In the genomic region with DNA sequence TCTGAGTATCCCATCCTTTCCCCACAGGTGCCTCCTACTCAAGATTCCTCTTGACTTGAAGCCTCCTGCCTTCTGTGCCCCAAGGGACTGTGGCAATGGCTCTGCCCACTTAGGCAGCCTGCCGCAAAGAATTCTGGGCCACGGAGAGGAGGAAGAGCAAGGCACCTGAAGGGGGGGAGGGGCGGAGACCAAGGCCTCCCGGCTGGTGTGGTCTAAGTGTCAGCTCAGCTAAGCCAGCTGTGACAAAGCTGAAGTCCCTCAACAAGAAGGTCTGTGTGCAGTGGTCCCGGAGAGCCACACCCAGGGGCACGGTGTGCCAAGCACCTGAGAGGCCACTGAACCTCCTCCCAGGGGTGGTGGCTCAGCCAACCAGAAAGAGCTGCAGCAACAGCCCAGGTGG, we compare ENCODE assay signal across 11 mouse cellular contexts. TPM values are rescaled to one million over a fixed set of nuclear protein-coding genes. Genes with fewer than 3 reads are reported as not detected.
DNase-seq lines count a peak whose midpoint lies in the region; ATAC-seq and TF ChIP-seq lines count a peak whose summit lies in the region.
"Had no signal": no experiment of that assay in that cellular context is flagged by ENCODE, and none has a peak within 500 bp of the region (broad histone marks: within the 10 kb centered on the region; RNA-seq: fewer than 3 reads in every experiment).

No protein-coding gene starts in this region.

- TF ChIP-seq EP300 in lung, postnatal 0 days (IDR thresholded peaks at IDR 0.05), result no peak

- no peaks in the 10 kb centered on the region for H3K27me3 ChIP-seq in lung, postnatal 0 days (replicated peaks; ENCODE audit: insufficient read depth, low read length)
- H3K27me3 ChIP-seq in stomach, embryonic 15.5 days (replicated peaks), result no peaks in the 10 kb centered on the region
- H3K27me3 ChIP-seq: Patski had no signal

- no peaks in the 10 kb centered on the region for H3K9me3 ChIP-seq in lung, postnatal 0 days (ENCODE audit: low read length)
- no peaks in the 10 kb centered on the region for H3K9me3 ChIP-seq in stomach, embryonic 15.5 days
- H3K9me3 ChIP-seq: midbrain, embryonic 12.5 days had no signal

- H3K4me1 ChIP-seq in lung, postnatal 0 days (ENCODE audit: insufficient read depth, low read depth, low read length), result peaks cover 5% of the 10 kb centered on the region
- H3K4me1 ChIP-seq in stomach, embryonic 15.5 days, result peaks cover 26% of the 10 kb centered on the region

- H3K4me2 ChIP-seq in lung, postnatal 0 days (replicated peaks; ENCODE audit: low read depth, low read length), result no peak overlapping the region
- no peak overlapping the region for H3K4me2 ChIP-seq in stomach, embryonic 15.5 days
- H3K4me2 ChIP-seq: hindbrain, embryonic 14.5 days; liver, embryonic 11.5 days; midbrain, embryonic 12.5 days had no signal

- H3K4me3 ChIP-seq in lung, postnatal 0 days (ENCODE audit: low read depth, low read length), result no peak overlapping the region
- no peak overlapping the region for H3K4me3 ChIP-seq in stomach, embryonic 15.5 days (replicated peaks)
- H3K4me3 ChIP-seq: midbrain, embryonic 12.5 days had no signal

- H3K9ac ChIP-seq in lung, postnatal 0 days (replicated peaks; ENCODE audit: low read depth), result no peak overlapping the region
- H3K9ac ChIP-seq in stomach, embryonic 15.5 days, result no peak overlapping the region
- H3K9ac ChIP-seq: hindbrain, embryonic 14.5 days; midbrain, embryonic 12.5 days had no signal

- peak; percentile 35 for DNase-seq in CD4-positive helper T cell, adult 2 months (ENCODE audit: low read depth, low spot score)
- peak; percentile 55 for DNase-seq in induced T-regulatory cell, adult 2 months (ENCODE audit: low read depth)
- DNase-seq in lung, postnatal 0 days (ENCODE audit: low spot score), result peak; percentile 62
- no peak for DNase-seq in cerebellum, postnatal 25 days
- no peak for DNase-seq in cerebellum, adult 11 months
- DNase-seq in gastrocnemius, postnatal 36 days, result no peak

- no peaks in the 10 kb centered on the region for H3K36me3 ChIP-seq in lung, postnatal 0 days (ENCODE audit: insufficient read depth, low read length)
- H3K36me3 ChIP-seq in stomach, embryonic 15.5 days, result no peaks in the 10 kb centered on the region
- H3K36me3 ChIP-seq: midbrain, embryonic 12.5 days had no signal

- no peak overlapping the region for H3K27ac ChIP-seq in lung, postnatal 0 days (ENCODE audit: low read length)
- 0 out of 2 replicates have a peak overlapping the region, but pooled peaks have one; percentile 35 for H3K27ac ChIP-seq in stomach, embryonic 15.5 days
- H3K27ac ChIP-seq: midbrain, embryonic 12.5 days had no signal

- 43% methylated on average over 6 of the region's 6 CpGs for WGBS in lung, postnatal 0 days
- 67% methylated on average over 6 of the region's 6 CpGs for WGBS in stomach, embryonic 15.5 days

- intact Hi-C loops in gastrocnemius, postnatal 36 days (cut with DNase I), result no loop called here

- TF ChIP-seq CTCF in lung, postnatal 0 days (IDR thresholded peaks at IDR 0.05), result no peak

- ATAC-seq in lung, postnatal 0 days, result 0 out of 2 replicates have a peak, but pooled peaks have one; percentile 4
- ATAC-seq in stomach, embryonic 15.5 days (ENCODE audit: insufficient read depth, low FRiP score, low read depth), result no peak
- ATAC-seq: Patski had no signal

RNA-seq across cellular contexts. Expression of a gene that starts 53.4 kb away (rescaled TPM):
- 1.0 and 1.2 TPM in 2 replicates for polyA plus RNA-seq in lung, postnatal 0 days (2015; fragmentation: Nextera tagmentation; extraction: Ambion mirVana)
- polyA plus RNA-seq in stomach, embryonic 15.5 days (2015; fragmentation: Nextera tagmentation; extraction: Ambion mirVana), result 1.5 and 2.3 TPM in 2 replicates
- total RNA-seq in gastrocnemius, postnatal 36 days (2021), result under 1 TPM; 0.44 to 0.59 TPM
- polyA plus RNA-seq: hindbrain, embryonic 14.5 days had no signal

Comparison
In these comparisons a context has a peak if more than half of its experiments do, and no peak if none do; other contexts are left out.
1. DNase-seq: peak in CD4-positive helper T cell, adult 2 months (single experiment), induced T-regulatory cell, adult 2 months (single experiment) and lung, postnatal 0 days (single experiment); none in cerebellum, postnatal 25 days (0 of 2), cerebellum, adult 11 months (single experiment) and gastrocnemius, postnatal 36 days (0 of 2).